Mouse (Mus musculus) heart, adult 2 months (tissue): ENCODE measurements around the gene Srsf2.

Experiments
- CTCF ChIP-seq: fragments of 200-600 bp; IDR thresholded peaks from 2 replicates; pipeline ENCODE4 v1.8.1; 2022; ENCODE audit warnings: antibody characterized with exemption, mild to moderate bottlenecking, moderate library complexity
- POLR2A ChIP-seq: fragments of 200-500 bp; IDR thresholded peaks from 2 replicates; pipeline ENCODE4 v1.6.1; 2011; ENCODE audit warnings: mild to moderate bottlenecking, low read depth, low read length, control low read depth; ENCODE audit not compliant: insufficient read depth

DNA sequence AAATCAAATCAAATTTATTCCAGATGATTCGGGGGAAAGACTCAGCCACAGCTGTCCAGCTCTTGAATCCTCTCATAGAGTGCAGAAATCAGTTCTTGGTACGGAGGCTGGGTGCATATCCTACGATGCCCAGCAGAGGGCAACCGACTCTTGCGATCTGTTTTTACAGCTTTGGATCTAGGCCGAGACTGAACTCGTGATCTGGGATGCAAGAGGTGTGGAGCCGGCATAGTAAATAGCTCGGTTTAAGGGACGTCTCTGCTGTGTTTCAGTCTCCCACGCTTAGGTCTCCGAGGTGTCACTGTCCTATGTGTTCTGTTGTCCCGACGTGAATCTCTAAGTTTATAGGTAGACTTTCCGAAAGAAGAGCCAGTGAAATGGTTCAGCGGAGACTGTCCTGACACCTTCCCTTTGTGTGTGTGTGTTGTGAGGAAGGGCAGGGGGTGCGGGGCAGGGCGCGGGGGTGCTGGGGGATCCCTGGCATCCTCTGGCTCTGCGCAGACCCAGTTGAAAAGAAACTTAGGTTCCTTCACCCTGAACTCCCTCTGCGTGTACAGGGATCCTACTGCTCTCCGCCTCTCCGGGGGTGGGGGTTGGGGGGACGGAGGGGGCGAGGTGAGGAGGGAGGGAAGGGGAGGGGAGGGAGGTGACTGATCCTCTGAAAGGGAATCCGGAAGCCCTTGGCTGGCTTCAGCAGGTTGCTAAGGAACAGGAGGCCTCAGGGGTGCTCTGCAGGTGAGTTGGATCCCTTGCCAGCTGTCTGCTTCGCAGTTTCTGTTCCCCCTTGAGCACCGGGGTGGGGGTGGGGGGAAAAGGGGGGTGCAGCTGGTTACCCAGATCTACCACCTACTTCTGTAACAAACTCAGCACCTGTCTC is 32.6 kb upstream of the Srsf2 start:
- TF ChIP-seq CTCF: peak; percentile 98
- TF ChIP-seq POLR2A: no peak
